Mouse (Mus musculus): ENCODE data around the gene Mdfic.

GRCm38 (mm10) chr6:15742591-15743149 is 22.2 kb downstream of the Mdfic start:
- TF ChIP-seq CTCF (IDR thresholded peaks at IDR 0.05; ENCODE audit: extremely low read depth, insufficient read depth, low read length) = no peak
- no peak for TF ChIP-seq POLR2A (IDR thresholded peaks at IDR 0.05; ENCODE audit: extremely low read depth, insufficient read depth, low read length)
